Comparison of ENCODE assay signal across 7 mouse cellular contexts in the genomic region with DNA sequence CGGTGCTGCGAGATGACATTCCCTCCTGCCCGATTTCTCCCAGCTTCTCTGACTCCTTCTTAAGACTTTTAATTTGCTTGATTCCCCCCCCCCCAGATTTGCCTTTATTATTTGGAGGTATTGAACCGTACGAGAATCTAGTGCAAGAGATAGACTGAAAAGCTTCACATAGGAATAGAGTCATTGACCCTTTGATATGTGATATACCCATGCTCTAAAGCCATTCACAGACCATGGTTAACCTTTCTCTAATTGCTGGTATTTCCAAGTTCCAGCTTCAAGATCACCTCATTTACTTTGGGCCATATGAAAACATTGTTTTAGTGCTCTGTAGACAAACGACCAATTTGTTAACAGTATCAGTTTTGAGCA. TPM values are rescaled to one million over a fixed set of nuclear protein-coding genes. Genes with fewer than 3 reads are reported as not detected.
DNase-seq lines count a peak whose midpoint lies in the region; ATAC-seq and TF ChIP-seq lines count a peak whose summit lies in the region.

No protein-coding gene starts in this region.

- DNase-seq in lung, embryonic 14.5 days, result peak; percentile 9
- DNase-seq in lung, postnatal 10 days, result no peak
- no peak for DNase-seq in forebrain, embryonic 11.5 days (ENCODE audit: low spot score)
- DNase-seq in gastrocnemius, postnatal 14 days, result no peak
- no peak for DNase-seq in right cerebral cortex, postnatal 25 days

- H3K4me1 ChIP-seq in lung, embryonic 14.5 days (ENCODE audit: insufficient read depth), result no peaks in the 10 kb centered on the region
- H3K4me1 ChIP-seq in forebrain, embryonic 11.5 days (replicated peaks; ENCODE audit: control insufficient read depth, insufficient read depth, low read length), result peaks cover 2% of the 10 kb centered on the region; the same call in 1 of the 2 replicates
- H3K4me1 ChIP-seq in limb, embryonic 13.5 days, result peaks cover 8% of the 10 kb centered on the region; the same call in 1 of the 2 replicates
- H3K4me1 ChIP-seq in small intestine, adult 2 months (ENCODE audit: control insufficient read depth, insufficient read depth, insufficient read length, low read length), result peaks cover 9% of the 10 kb centered on the region

- no peaks in the 10 kb centered on the region for H3K27me3 ChIP-seq in lung, embryonic 14.5 days (ENCODE audit: insufficient read depth, low read length)
- no peaks in the 10 kb centered on the region for H3K27me3 ChIP-seq in forebrain, embryonic 11.5 days (ENCODE audit: control insufficient read depth, insufficient read depth, low read length)
- H3K27me3 ChIP-seq in limb, embryonic 13.5 days, result no peaks in the 10 kb centered on the region
- no peaks in the 10 kb centered on the region for H3K27me3 ChIP-seq in small intestine, adult 2 months (ENCODE audit: control insufficient read depth, insufficient read depth, low read length)

- peak overlapping the region; percentile 83; the same call in 1 of the 2 replicates for H3K27ac ChIP-seq in lung, embryonic 14.5 days (ENCODE audit: low read depth)
- no peak overlapping the region for H3K27ac ChIP-seq in forebrain, embryonic 11.5 days (ENCODE audit: low read depth, low read length)
- peak overlapping the region; percentile 90 for H3K27ac ChIP-seq in limb, embryonic 13.5 days
- peak overlapping the region; percentile 96 for H3K27ac ChIP-seq in small intestine, adult 2 months (ENCODE audit: insufficient read depth, low read depth, low read length)

- H3K9me3 ChIP-seq in lung, embryonic 14.5 days (ENCODE audit: low read depth, low read length), result no peaks in the 10 kb centered on the region
- H3K9me3 ChIP-seq in forebrain, embryonic 11.5 days (ENCODE audit: control insufficient read depth, low read length), result no peaks in the 10 kb centered on the region
- H3K9me3 ChIP-seq in limb, embryonic 13.5 days, result no peaks in the 10 kb centered on the region

- ATAC-seq in lung, embryonic 14.5 days (ENCODE audit: insufficient read depth), result peak; percentile 22; the same call in 1 of the 2 replicates
- ATAC-seq in forebrain, embryonic 11.5 days (replicated peaks; ENCODE audit: low FRiP score), result peak; percentile 34
- ATAC-seq in limb, embryonic 13.5 days (ENCODE audit: low FRiP score, low read depth), result 0 out of 2 replicates have a peak, but pooled peaks have one; percentile 2

- TF ChIP-seq POLR2A in small intestine, adult 2 months (IDR thresholded peaks at IDR 0.05; ENCODE audit: low read depth, low read length), result no peak

- WGBS in lung, embryonic 14.5 days, result 4% methylated on average over 6 of the region's 6 CpGs
- 7% methylated on average over 6 of the region's 6 CpGs for WGBS in forebrain, embryonic 11.5 days
- WGBS in limb, embryonic 13.5 days, result 5% methylated on average over 6 of the region's 6 CpGs
- WGBS in small intestine, adult 2 months, result under 1% methylated on average over 6 of the region's 6 CpGs

- TF ChIP-seq CTCF in lung, embryonic 14.5 days (IDR thresholded peaks at IDR 0.05; ENCODE audit: low read depth), result no peak
- no peak for TF ChIP-seq CTCF in small intestine, adult 2 months (IDR thresholded peaks at IDR 0.05; ENCODE audit: extremely low read depth, insufficient read length, insufficient replicate concordance, low read depth, low read length)

- peak overlapping the region; percentile 81 for H3K4me2 ChIP-seq in lung, embryonic 14.5 days
- peak overlapping the region; percentile 65 for H3K4me2 ChIP-seq in forebrain, embryonic 11.5 days (ENCODE audit: low read depth, low read length, severe bottlenecking)
- peak overlapping the region; percentile 66 for H3K4me2 ChIP-seq in limb, embryonic 13.5 days (replicated peaks)

- peak overlapping the region; percentile 70 for H3K9ac ChIP-seq in lung, embryonic 14.5 days
- H3K9ac ChIP-seq in forebrain, embryonic 11.5 days (ENCODE audit: low read length), result peak overlapping the region; percentile 76
- peak overlapping the region; percentile 83 for H3K9ac ChIP-seq in limb, embryonic 13.5 days

- no peaks in the 10 kb centered on the region for H3K36me3 ChIP-seq in lung, embryonic 14.5 days (ENCODE audit: insufficient read depth)
- H3K36me3 ChIP-seq in forebrain, embryonic 11.5 days (ENCODE audit: control insufficient read depth, insufficient read depth, low read length), result no peaks in the 10 kb centered on the region
- H3K36me3 ChIP-seq in limb, embryonic 13.5 days, result peaks cover 15% of the 10 kb centered on the region; the same call in 1 of the 2 replicates
- H3K36me3 ChIP-seq in small intestine, adult 2 months (ENCODE audit: control insufficient read depth, insufficient read depth, low read length), result peaks cover 7% of the 10 kb centered on the region

- H3K4me3 ChIP-seq in lung, embryonic 14.5 days (ENCODE audit: low read depth, low read length), result peak overlapping the region; percentile 69
- H3K4me3 ChIP-seq in forebrain, embryonic 11.5 days (ENCODE audit: low read depth, low read length), result peak overlapping the region; percentile 66
- peak overlapping the region; percentile 73 for H3K4me3 ChIP-seq in limb, embryonic 13.5 days
- peak overlapping the region; percentile 96 for H3K4me3 ChIP-seq in small intestine, adult 2 months (ENCODE audit: low read depth, low read length)

- intact Hi-C loops in gastrocnemius, postnatal 14 days (cut with DNase I; ENCODE audit: low total_unique reads), result loop anchor here (10.0 kb wide), 1 partner anchor 57 kb away; no protein-coding TSS in a partner anchor

RNA-seq across cellular contexts. Expression of a gene that starts 0.5 kb away (rescaled TPM):
- 14.3 and 14.6 TPM in 2 replicates for polyA plus RNA-seq in lung, embryonic 14.5 days (2014; fragmentation: Nextera tagmentation; extraction: Ambion mirVana)
- polyA plus RNA-seq in forebrain, embryonic 11.5 days (2014; fragmentation: Nextera tagmentation; extraction: Ambion mirVana), result 9.9 and 11.7 TPM in 2 replicates
- 21.2 and 21.3 TPM in 2 replicates for polyA plus RNA-seq in limb, embryonic 13.5 days (2015; fragmentation: Nextera tagmentation; extraction: Ambion mirVana)
- polyA plus RNA-seq in small intestine, adult 2 months (2012; rRNA removed), result 5.2 and 5.3 TPM in 2 replicates
- 10 to 100 TPM; 19.0 to 20.7 TPM for total RNA-seq in gastrocnemius, postnatal 14 days (2021)

RNA-seq across cellular contexts. Expression of a gene that starts 18.5 kb away (rescaled TPM):
- polyA plus RNA-seq in lung, embryonic 14.5 days (2014; fragmentation: Nextera tagmentation; extraction: Ambion mirVana), result not detected in 2 replicates
- 0.15 and 0.20 TPM in 2 replicates for polyA plus RNA-seq in forebrain, embryonic 11.5 days (2014; fragmentation: Nextera tagmentation; extraction: Ambion mirVana)
- polyA plus RNA-seq in limb, embryonic 13.5 days (2015; fragmentation: Nextera tagmentation; extraction: Ambion mirVana), result 0.23 and 0.38 TPM in 2 replicates
- polyA plus RNA-seq in small intestine, adult 2 months (2012; rRNA removed), result not detected in 2 replicates
- not detected for total RNA-seq in gastrocnemius, postnatal 14 days (2021)

RNA-seq across cellular contexts. Expression of a gene that starts 29.9 kb away (rescaled TPM):
- 0.14 and 0.35 TPM in 2 replicates for polyA plus RNA-seq in lung, embryonic 14.5 days (2014; fragmentation: Nextera tagmentation; extraction: Ambion mirVana)
- 0.64 and 0.81 TPM in 2 replicates for polyA plus RNA-seq in forebrain, embryonic 11.5 days (2014; fragmentation: Nextera tagmentation; extraction: Ambion mirVana)
- 37.8 and 44.4 TPM in 2 replicates for polyA plus RNA-seq in limb, embryonic 13.5 days (2015; fragmentation: Nextera tagmentation; extraction: Ambion mirVana)
- 0.34 and 0.96 TPM in 2 replicates for polyA plus RNA-seq in small intestine, adult 2 months (2012; rRNA removed)
- total RNA-seq in gastrocnemius, postnatal 14 days (2021), result 10 to 100 TPM; 16.1 to 22.9 TPM

RNA-seq across cellular contexts. Expression of a gene that starts 55.7 kb away (rescaled TPM):
- 0.04 and 0.07 TPM in 2 replicates for polyA plus RNA-seq in lung, embryonic 14.5 days (2014; fragmentation: Nextera tagmentation; extraction: Ambion mirVana)
- 0.76 and 1.1 TPM in 2 replicates for polyA plus RNA-seq in forebrain, embryonic 11.5 days (2014; fragmentation: Nextera tagmentation; extraction: Ambion mirVana)
- 1.1 and 1.4 TPM in 2 replicates for polyA plus RNA-seq in limb, embryonic 13.5 days (2015; fragmentation: Nextera tagmentation; extraction: Ambion mirVana)
- polyA plus RNA-seq in small intestine, adult 2 months (2012; rRNA removed), result not detected in 2 replicates
- under 1 TPM in 1 of 2 experiments, not detected in 1; 0.08 TPM for total RNA-seq in gastrocnemius, postnatal 14 days (2021)

Comparison
In these comparisons a context has a peak if more than half of its experiments do, and no peak if none do; other contexts are left out.
1. RNA of a gene that starts 29.9 kb away (polyA plus RNA-seq): 37.8 to 44.4 TPM in limb, embryonic 13.5 days; 0.34 to 0.96 TPM in small intestine, adult 2 months, 0.64 to 0.81 TPM in forebrain, embryonic 11.5 days and 0.14 to 0.35 TPM in lung, embryonic 14.5 days; every median in the first group is over 10 times any median in the second.
2. Peak in every context shown above with its lines, with median percentiles within 50 percentile points of each other: ATAC-seq, H3K4me2 ChIP-seq, H3K4me3 ChIP-seq and H3K9ac ChIP-seq.